Mouse (Mus musculus): Measurements from ENCODE around the gene 6430628N08Rik.

6430628N08Rik gene

GRCm38 (mm10) chr4:115890553-115890952 is at the start of gene 6430628N08Rik:
TSS of gene 6430628N08Rik (plus strand) at chr4:115890665.
- no peak for DNase-seq

- DNase-seq = no peak
Observed at GRCm38 (mm10) chr4:115840842-115841241, 49.6 kb upstream of the 6430628N08Rik start.

- no peak for DNase-seq
Observed at GRCm38 (mm10) chr4:115846656-115847055, 43.8 kb upstream of the 6430628N08Rik start.

GRCm38 (mm10) chr4:115847377-115847776 is 43.1 kb upstream of the 6430628N08Rik start:
- DNase-seq = no peak

GRCm38 (mm10) chr4:115848083-115848482 is 42.4 kb upstream of the 6430628N08Rik start:
- DNase-seq = no peak

- no peak for DNase-seq
Observed at GRCm38 (mm10) chr4:115848990-115849677, 41.3 kb upstream of the 6430628N08Rik start.

GRCm38 (mm10) chr4:115850111-115850510 is 40.4 kb upstream of the 6430628N08Rik start:
- no peak for DNase-seq

GRCm38 (mm10) chr4:115850631-115851030 is 39.8 kb upstream of the 6430628N08Rik start:
- no peak for DNase-seq

GRCm38 (mm10) chr4:115851569-115851968 is 38.9 kb upstream of the 6430628N08Rik start:
- no peak for DNase-seq

- no peak for DNase-seq
Observed at GRCm38 (mm10) chr4:115855100-115855499, 35.4 kb upstream of the 6430628N08Rik start.

GRCm38 (mm10) chr4:115855609-115856008 is 34.9 kb upstream of the 6430628N08Rik start:
- no peak for DNase-seq

- no peak for DNase-seq
Observed at GRCm38 (mm10) chr4:115856282-115856681, 34.2 kb upstream of the 6430628N08Rik start.

- no peak for DNase-seq
Observed at GRCm38 (mm10) chr4:115857293-115857883, 33.1 kb upstream of the 6430628N08Rik start.

- DNase-seq = no peak
Observed at GRCm38 (mm10) chr4:115863352-115863751, 27.1 kb upstream of the 6430628N08Rik start.

- no peak for DNase-seq
Observed at GRCm38 (mm10) chr4:115863880-115864279, 26.6 kb upstream of the 6430628N08Rik start.

GRCm38 (mm10) chr4:115869512-115870210 is 20.8 kb upstream of the 6430628N08Rik start:
- no peak for DNase-seq

- DNase-seq = no peak
Observed at GRCm38 (mm10) chr4:115873231-115873630, 17.2 kb upstream of the 6430628N08Rik start.

- DNase-seq = no peak
Observed at GRCm38 (mm10) chr4:115878216-115878678, 12.2 kb upstream of the 6430628N08Rik start.

GRCm38 (mm10) chr4:115878828-115879227 is 11.6 kb upstream of the 6430628N08Rik start:
- no peak for DNase-seq

- DNase-seq = no peak
Observed at GRCm38 (mm10) chr4:115881183-115881582, 9.3 kb upstream of the 6430628N08Rik start.

GRCm38 (mm10) chr4:115882195-115882594 is 8.3 kb upstream of the 6430628N08Rik start:
- no peak for DNase-seq

- no peak for DNase-seq
Observed at GRCm38 (mm10) chr4:115884022-115884421, 6.4 kb upstream of the 6430628N08Rik start, which contains the start of gene Kncn. TSS of gene Kncn (plus strand) at chr4:115884400.

GRCm38 (mm10) chr4:115885846-115886245 is 4.6 kb upstream of the 6430628N08Rik start:
- DNase-seq = no peak

GRCm38 (mm10) chr4:115886875-115887274 is 3.6 kb upstream of the 6430628N08Rik start:
- DNase-seq = no peak

Data from cerebellum, adult 11-12 months (tissue).